Mouse (Mus musculus): ENCODE data around the gene Yod1.
A peak's percentile ranks its signal among the peaks of the same experiment; 100 is the strongest.

The Yod1 gene

DNA sequence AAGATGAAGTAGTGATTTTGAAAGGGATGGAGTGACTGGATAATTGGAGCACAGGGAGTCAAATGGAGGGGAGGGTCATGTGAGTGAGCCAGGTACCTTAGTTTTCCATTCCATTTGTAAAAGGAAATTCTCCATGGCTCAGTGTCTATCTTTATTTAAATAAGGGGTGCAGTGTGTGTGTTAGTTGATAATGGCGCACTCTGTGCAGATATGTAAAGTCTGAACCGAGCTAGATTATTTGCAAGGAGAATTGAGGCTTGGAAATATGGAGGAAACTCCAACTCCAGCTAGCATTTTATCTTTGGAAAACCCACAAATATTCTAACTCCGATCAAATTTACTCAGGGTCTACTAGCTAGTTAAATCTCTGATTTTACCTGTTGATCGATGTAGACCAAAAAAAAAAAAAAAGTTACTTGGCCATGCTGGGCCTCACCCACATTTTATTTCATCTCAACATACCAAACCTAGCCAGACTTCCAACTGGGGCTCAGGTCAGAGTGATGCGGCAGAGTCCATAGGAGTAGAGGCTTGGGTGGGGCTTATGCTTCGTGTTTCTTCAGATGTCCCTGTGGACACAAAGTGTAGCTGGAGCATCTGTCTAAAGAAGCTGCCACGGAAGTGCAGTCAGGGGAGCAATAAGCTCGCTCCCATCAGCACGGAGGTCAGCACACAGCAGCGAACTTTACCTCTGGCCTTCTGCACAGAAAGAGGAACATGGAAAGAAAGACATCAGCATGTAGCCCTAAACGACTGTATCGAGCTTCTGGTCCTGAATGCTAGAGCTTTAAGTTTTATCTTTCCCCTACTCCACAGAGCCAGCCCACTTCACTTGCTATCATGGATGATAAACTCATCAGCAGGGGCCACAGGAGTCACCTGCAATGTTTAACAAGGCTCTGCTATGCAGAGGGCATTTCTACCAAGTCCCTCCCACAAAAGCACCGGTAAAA is 15.9 kb downstream of the Yod1 start:
- no peak for DNase-seq (ENCODE audit: low read depth, low spot score)

DNA sequence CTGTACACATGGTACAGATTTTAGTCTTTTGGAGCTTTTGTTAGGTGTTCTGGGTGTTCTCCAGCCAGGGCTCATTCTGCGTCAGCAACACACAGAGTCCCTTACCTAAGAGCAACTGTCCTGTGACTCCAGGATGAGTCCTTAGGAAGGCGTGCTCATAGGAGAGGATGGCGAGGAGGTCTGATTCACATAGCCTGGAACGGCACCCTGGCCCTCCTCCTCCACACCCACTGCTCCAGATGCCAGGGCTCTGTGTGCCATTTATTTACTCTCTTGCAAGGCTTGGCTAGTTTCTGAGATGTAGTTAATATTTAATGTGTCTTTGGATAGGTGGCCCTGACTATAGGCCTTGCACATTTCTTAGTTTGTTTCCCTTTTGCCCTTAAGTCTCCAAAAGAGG is 16.5 kb downstream of the Yod1 start:
- no peak for DNase-seq (ENCODE audit: low read depth, low spot score)

DNA sequence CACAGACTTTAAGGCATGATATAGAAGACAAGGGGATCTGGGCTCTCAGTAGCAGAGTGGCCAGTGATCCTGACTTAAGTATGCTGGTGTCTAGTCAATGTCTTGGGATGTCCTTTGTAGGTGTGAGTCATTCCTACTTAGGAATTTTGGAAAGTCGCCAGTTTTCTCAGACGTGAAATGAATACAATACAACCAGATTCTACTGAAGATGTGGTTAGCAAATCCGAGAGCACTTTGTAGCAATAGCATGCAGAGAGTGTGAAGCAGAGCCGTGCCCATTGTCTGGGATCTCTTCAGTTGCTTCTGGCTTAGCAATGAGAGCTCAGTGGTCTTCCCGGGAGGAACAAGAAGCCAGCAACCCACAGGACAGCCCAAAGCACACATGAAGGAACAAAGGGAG is 17.3 kb downstream of the Yod1 start:
- DNase-seq (ENCODE audit: low read depth, low spot score) = peak; percentile 45

DNA sequence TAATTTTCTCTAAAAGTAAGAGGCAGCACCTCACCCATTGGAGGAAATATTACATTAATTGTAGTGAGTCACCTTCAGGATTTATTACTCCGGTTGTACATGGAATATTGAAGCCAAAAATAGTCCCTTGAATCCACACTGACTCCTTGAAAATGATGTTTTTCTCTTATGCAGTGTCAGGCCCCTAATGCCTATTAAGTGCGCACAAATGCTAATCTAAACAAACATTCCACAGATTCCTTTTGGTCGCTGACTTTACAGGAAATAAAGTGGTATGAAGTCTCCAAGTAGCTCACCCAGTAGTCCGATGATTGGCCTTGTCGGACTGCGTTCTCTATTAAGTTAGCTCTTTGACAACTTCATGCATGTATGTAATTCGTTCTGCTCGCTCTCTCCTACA is 17.7 kb downstream of the Yod1 start:
- no peak for DNase-seq (ENCODE audit: low read depth, low spot score)

DNA sequence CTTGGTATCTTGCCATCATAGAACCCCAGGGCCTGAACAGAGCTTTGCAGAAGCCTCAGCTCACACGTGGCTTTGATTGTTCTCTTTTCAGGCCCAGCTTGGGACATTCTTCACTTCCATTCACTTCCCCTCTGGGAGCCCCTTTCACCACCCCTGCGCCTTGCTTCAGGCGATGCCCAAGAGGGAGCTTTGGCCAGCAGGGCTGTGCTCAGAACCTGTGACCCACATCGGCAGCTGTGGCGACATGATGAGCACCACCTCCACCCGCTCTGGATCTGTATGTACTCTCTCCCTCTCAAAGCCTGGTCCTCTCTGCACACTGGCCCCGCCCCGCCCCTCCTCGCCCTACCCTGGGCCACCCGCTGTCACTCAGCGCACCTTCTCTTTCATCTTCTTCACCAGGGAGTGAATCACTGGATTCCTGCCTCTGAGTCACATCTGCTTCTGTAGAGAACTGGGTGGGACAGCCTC is 20.3 kb downstream of the Yod1 start:
- DNase-seq (ENCODE audit: low read depth, low spot score) = peak; percentile 84

DNA sequence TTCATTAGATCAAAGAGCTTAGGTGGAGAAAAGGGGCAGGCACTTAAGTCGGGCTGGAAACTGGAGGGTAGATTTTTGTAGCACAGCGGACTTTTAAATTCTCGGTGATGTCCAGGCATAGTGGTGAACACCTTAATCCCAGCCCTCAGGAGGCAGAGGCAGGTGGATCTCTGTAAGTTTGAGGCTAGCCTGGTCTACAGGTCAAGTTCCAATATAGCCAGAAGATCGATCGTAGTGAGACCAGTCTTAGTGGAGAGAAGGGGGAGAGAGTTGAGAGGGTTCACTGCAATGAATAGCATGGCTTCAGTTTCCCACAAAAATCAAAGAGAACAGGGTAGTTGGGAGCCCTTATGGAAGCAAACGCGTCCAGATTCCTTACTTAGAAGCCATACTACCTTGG is 20.8 kb downstream of the Yod1 start:
- DNase-seq (ENCODE audit: low read depth, low spot score) = no peak

DNA sequence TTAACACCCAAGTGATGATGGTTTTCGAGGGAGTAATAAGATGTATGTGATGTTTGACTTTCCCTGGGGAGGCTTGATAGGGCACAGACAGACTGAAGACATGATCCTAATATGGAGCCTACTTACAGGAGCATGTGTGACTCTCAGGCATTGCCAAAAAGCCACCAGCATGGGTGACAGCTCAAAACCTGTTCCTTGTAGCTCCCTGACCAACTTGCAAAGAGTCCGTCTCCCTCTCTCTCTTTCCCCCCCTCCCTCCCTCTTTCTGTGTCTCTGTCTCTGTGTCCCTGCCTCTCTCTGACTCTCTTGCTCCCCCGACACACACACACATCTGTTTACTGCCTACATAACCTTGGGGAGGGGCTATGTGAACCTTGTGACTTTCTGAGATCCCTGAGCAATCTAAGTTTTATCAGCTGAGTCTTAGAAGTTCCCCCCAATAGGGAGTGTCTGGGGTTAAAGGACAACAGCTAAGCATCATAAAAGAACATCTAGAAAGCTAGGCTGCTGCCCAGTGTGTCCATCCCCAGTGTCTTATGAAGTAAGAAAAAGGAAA is 21.5 kb downstream of the Yod1 start:
- DNase-seq (ENCODE audit: low read depth, low spot score) = no peak

DNA sequence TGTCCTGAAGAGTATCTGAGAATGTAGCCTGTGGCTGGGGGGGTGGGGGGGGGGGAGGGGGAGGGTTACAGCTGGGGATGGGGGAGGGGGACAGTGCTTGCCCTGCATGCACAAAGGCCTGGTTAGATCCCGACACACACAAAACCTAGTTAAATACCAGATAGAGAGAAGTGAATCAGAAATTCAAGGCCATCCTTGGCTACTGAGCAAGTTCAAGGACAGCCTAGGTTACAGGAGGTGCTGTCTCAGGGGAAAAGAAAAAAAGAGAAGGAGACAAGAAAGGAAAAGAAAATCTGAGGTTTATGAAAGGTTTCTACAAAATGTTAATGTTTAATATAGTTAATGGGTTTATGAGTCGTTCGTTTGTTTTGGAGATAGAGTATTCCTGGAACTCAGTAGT is 22.5 kb downstream of the Yod1 start:
- no peak for DNase-seq (ENCODE audit: low read depth, low spot score)

DNA sequence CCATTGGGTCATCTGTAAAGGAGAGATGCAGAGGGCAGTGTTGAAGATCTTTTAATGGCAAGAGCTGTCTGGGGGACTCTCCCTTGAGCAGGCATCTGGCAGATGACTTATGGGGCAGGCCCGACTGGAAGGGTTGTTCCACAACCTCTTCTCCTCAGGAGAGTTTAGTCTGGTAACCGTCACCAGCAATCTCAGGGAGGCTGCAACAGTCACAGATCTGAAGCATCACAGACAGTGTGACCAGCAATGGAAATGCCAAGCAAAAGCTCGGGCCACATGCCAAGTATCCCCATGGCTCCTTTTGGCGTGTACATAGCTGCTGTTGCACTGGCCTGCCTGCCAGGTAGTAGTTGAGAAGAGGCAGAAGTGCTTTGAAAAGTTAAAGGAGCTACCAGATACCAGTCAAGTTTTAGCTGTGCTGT is 23.1 kb downstream of the Yod1 start:
- no peak for DNase-seq (ENCODE audit: low read depth, low spot score)

DNA sequence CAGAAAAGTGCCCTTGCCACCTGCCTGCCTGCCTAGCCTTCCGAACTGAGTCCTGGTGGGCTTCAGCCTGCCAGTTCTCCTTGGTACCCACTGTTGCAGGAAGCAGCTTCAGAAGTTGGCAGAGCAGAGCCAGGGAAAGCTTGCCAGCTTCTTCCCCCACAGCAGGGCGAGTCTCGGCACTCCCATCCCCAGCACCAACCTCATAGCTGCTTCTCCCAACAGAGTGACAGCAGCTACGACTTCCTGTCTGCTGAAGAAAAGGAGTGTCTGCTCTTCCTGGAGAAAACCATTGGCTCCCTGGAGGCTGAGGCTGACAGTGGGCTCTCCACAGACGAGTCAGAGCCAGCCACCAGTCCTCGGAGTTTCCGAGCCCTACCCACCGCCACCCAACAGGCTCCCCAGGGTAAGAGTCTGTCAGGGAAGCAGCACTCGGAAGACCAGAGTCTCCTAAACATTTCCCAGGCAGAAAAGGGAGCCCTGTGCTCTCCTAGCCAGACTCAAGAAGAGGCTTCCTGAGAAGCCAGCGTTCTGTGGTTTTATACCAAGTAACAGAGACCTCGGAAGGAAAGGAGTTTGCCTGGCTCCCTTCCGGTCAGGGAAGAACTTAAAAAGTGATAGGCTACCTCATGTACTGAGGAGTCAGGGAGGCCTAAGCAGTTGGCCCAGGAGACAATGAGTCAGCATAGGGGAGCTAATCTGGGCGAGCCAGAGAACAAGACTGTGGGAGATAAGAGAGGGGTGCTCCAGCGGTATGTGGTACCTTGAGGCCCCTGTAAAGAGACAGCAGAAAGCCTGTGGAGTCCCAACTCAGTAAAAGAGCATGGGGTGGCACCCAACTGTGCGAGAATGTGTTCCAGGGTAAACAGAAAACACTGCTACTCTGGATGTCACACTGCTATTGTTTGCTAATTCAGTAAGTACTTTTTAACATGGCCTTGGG is 23.9 kb downstream of the Yod1 start:
- peak; percentile 59 for DNase-seq (ENCODE audit: low read depth, low spot score)

DNA sequence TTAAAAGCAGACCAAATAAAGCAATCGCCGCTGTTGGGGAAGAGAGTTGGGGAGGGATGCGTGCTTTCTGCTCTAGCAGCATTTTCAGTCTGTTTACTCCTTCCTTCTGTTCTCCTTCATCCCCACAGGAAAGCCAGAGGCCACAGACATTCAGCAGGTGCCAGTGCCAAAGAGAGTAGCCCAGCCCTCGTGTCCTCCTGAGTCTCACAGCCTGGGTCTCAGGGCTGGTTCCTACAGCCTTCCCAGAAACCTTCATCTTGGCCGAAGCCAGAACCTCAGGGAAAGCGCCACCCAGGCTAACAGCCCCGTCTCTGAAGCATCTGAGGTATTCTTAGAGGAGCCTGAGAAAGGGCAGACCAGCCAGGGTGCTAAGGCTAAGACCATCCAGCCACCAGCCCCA is 25.1 kb downstream of the Yod1 start:
- no peak for DNase-seq (ENCODE audit: low read depth, low spot score)

DNA sequence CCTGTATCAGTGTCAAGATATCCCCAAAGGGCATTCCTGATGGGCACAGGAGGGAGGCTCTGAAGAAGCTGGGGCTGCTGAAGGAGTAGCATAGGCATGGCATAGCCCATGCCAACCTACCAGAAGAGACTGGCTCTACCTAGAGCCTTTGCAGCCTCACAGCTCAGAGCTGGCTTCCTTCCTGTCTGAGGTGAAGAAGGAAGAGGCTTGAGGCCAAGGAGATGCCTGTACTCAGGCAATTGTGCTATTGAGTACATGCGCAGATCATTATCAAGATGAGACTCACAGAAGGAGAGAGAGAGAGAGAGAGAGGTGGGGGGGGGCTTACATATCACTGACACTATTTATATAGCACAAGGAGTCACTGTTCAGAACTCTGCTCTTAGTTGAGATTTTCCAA is 26.6 kb downstream of the Yod1 start:
- no peak for DNase-seq (ENCODE audit: low read depth, low spot score)

DNA sequence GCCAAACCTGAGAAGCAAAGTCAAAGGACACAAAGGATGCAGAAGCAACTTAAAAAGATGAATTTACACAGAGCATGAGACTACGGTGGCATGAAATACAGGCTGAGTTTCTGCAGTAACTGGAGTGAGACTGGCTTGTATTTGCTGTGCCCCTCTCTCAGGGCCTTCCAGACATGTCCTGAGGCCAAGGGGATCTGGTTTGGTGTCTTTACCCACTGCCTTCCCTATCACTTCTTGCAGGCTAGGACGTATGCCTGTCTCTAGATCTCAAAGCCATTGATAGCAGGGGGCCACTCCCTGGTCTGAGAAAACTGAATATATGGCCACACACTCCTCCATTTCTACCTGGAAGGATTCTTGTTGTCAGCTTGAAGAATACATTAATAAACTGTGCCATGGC is 27.1 kb downstream of the Yod1 start:
- DNase-seq (ENCODE audit: low read depth, low spot score) = no peak

DNA sequence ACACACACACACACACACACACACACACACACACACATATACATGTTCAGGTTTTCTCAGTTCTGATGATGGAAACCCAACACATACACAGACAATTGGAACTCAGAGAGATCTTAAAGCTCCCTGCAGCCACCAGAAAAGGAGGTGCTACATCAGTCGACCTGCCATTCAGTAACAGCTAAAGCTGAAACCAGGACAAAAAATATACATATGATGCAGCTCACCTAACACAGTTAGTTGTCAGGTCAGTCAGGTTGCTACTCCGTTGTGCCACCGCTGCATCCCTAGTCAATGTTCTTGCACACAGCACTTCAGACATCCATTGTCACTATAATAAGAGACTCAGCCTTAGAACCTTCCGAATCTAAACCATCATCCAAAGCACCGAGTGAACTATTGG is 27.8 kb downstream of the Yod1 start:
- DNase-seq (ENCODE audit: low read depth, low spot score) = no peak

DNA sequence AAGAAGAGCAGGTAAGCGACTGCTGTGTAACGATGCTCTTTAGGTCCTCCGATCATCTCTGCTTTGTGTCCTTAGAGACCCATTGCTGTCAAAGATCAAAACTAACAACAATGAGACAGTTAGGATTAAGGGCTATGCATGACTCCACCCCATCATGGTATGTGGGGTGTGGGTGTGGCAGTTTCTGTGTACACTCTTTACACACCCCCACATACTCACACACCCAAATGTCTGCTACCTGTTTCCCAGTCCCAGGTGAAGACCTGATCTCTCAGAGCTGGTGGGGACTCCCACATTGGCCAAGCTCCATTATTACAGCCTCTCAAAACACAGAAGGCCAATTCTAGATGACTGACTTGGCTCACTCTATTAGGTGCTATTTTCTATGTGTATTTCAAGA is 28.5 kb downstream of the Yod1 start:
- DNase-seq (ENCODE audit: low read depth, low spot score) = peak; percentile 30

DNA sequence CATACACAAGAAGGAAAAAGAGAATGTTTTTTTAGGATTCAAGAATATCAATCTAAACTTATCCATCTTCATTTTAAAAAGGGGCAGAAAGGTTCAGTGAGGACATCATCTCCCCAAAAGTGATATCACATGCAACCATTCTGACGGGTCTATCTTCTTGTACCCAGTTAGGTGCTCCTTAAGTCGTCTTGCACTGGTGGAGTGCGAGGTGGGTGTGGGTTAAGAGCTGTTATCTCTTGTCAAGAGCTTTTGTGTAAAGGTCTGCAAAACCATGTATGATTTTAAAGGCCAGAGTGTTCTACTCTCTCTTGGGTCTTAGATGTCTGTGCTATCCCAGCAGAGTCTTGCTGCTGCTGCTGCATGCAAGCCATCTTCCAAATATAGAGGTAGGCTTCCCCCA is 29.7 kb downstream of the Yod1 start:
- no peak for DNase-seq (ENCODE audit: low read depth, low spot score)

DNA sequence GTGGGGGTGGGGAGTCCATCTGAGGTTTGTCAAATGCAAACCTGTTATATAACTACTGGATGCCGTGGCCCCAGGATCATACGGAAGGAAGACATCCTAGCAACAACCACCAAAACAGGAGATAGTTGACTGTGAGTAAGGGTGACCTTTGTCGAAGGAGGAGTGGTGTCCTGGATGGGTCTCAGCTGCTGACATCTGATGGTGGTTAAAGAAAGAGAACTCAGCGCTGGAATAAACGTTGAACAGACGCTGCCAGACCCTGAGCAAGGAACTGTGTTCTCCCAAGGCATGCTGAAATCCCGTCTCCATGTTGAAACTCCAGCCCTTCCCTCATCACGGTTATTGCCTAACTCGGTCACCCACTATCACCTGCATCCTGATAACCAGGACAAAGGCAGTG is 42.6 kb downstream of the Yod1 start:
- no peak for DNase-seq (ENCODE audit: low read depth, low spot score)

DNA sequence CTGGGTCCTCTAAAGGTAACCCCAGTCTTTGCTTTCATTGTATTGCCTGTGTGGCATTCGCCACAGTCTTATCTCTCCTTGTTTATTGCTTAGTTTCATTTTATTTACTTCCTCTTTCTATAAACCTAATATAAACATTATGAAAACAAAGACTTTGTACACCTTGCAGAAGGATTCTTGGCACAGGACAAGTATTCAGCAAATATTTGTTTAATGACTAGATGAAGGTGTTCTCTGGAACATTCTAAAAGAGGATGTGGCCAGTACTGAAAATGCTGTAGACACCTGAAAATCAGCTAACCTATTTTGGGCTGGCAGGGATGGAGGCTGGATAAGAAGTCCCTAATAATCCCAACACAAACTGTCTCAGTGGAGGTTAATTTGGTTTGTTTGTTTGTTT is 44.5 kb downstream of the Yod1 start:
- no peak for DNase-seq (ENCODE audit: low read depth, low spot score)

DNA sequence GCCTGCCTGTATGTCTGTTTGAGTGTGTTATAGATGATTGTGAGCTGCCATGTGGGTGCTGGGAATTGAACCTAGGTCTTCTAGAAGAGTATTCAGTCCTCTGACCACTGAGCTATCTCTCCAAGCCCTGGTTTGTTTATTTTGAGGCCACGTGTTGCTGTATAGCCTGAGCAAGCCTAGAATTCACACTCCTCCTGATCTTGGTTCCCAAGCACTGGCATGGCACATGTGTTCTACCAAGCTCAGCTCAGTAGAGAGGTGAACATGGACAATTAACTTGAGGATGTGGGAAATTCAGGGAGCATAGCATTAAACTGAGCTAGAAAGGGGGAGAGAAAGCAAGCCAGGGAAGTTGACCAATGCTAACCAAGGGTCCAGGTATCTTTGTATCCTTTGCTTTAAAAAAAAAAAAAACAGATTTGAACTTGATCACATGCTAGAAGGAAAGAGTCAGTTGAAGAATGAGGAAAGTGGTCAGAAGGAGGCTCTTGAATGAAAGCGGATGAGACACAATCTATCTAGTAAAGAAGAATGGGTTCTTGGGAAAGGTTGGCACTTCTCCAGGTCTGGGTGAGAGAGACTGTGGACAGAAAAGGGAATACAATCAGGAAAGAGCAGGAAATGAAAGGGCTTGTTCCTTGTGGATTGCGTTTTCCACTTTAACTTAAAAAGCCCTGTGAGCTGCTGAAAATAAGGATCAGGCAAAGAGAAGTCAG is 45.1 kb downstream of the Yod1 start:
- no peak for DNase-seq (ENCODE audit: low read depth, low spot score)

DNA sequence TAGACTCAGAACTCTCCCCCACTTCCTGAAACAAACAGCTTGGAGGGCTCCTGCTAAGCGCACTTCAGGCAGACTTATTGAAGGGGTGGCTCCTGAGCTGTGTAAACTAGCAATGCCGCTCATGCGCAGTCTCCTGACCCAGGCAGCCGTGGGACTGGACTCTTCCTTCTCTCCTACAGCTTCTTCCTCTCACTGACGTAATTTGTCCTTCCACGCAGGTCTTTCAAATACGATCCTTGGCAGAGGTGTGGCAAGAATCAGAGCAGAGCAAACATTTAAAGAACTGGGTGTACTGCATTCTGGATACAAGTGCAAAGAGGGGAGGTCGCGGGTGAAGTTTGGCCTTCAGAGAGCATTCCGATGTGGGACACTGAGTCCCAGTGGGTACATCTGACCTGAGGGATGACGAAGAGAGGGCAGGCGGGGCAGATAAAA is 46.9 kb downstream of the Yod1 start:
- peak; percentile 20 for DNase-seq (ENCODE audit: low read depth, low spot score)

DNA sequence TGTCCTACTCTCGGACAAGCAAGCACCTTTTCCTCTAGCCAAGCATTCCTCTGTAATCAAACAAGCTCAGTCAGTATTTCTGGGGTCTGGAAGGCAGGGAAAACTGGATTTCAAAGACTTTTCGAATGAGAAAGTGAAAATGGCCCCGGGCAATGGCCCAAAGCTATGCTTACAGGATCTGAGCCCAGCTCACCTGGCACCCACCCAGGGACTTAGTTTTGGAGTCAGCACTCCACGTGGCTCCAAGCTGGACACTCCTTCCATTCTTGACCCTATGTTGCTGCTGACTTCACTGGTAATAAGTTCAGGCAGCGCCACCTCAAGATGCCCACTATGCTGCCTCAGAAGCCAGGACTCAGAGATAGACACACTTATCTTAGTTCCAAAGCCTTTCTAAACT is 49.9 kb downstream of the Yod1 start:
- no peak for DNase-seq (ENCODE audit: low read depth, low spot score)
